In genomic region chr1:91913850-91914249, GRCm38 (mm10) we compare ENCODE assay signal across 9 mouse cellular contexts.
DNase-seq lines count a peak whose midpoint lies in the region; ATAC-seq and TF ChIP-seq lines count a peak whose summit lies in the region.
"Had no signal": no experiment of that assay in that cellular context is flagged by ENCODE, and none has a peak within 500 bp of the region (broad histone marks: within the 10 kb centered on the region; RNA-seq: fewer than 3 reads in every experiment).

No protein-coding gene starts in this region.

- no peaks in the 10 kb centered on the region for H3K79me2 ChIP-seq in CH12.LX (replicated peaks; ENCODE audit: control insufficient read depth, extremely low read depth, insufficient read depth, poor library complexity, severe bottlenecking)

- in situ Hi-C loops in CH12.LX (cut with MboI; ENCODE audit: low pct_ligation_motif_present, low pct_unique_long_range_greater_than_20kb, low sequenced_read_pairs): loop anchor here (10.0 kb wide), 1 partner anchor 691 kb away; the partner anchor contains the start of gene Olfr1410

- no peak overlapping the region for H3K4me3 ChIP-seq in intestine, postnatal 0 days (ENCODE audit: low read depth, low read length)
- no peak overlapping the region for H3K4me3 ChIP-seq in intestine, embryonic 15.5 days (replicated peaks)
- H3K4me3 ChIP-seq in CH12.LX (replicated peaks in 1 of 3; ENCODE audit: low read depth in 2 of 3, low read length in 2 of 3, poor library complexity in 1 of 3): no peak overlapping the region
- no peak overlapping the region for H3K4me3 ChIP-seq in embryonic fibroblast, embryonic 13.5 days (ENCODE audit: insufficient read depth, low read length)
- H3K4me3 ChIP-seq: erythroblast, embryonic 14.5 days had no signal

- no peak for TF ChIP-seq POLR2A in CH12.LX (IDR thresholded peaks at IDR 0.05; ENCODE audit: low read depth, low read length)
- TF ChIP-seq POLR2A in embryonic fibroblast, embryonic 13.5 days (IDR thresholded peaks at IDR 0.05; ENCODE audit: low read depth, low read length): no peak

- peak; percentile 48 for DNase-seq in CH12.LX (ENCODE audit: extremely low read depth)
- DNase-seq in adrenal gland, postnatal 10 days: peak; percentile 84
- DNase-seq in lung, adult 18-20 months: peak; percentile 27 to 42
- peak; percentile 51 for DNase-seq in splenic B cell, adult 2 months (ENCODE audit: low read depth, low spot score)
- DNase-seq in ovary, postnatal 36 days (ENCODE audit: low spot score): no peak

- dilution Hi-C loops in CH12.LX (cut with MboI; ENCODE audit: extremely low pct_ligation_motif_present, extremely low pct_unique_long_range_greater_than_20kb, low sequenced_read_pairs): no loop called here

- no peaks in the 10 kb centered on the region for H3K36me3 ChIP-seq in intestine, postnatal 0 days (ENCODE audit: control insufficient read depth, insufficient read depth)
- H3K36me3 ChIP-seq in intestine, embryonic 15.5 days: no peaks in the 10 kb centered on the region
- H3K36me3 ChIP-seq in CH12.LX (replicated peaks in 1 of 2; ENCODE audit: control insufficient read depth in 1 of 2, insufficient read depth in 1 of 2, low read length in 1 of 2): no peaks in the 10 kb centered on the region
- no peaks in the 10 kb centered on the region for H3K36me3 ChIP-seq in splenic B cell, adult 2 months (ENCODE audit: control insufficient read depth, insufficient read depth, low read length, poor library complexity, severe bottlenecking)

- H3K9me3 ChIP-seq in intestine, postnatal 0 days (ENCODE audit: control insufficient read depth): no peaks in the 10 kb centered on the region
- H3K9me3 ChIP-seq in intestine, embryonic 15.5 days: no peaks in the 10 kb centered on the region
- no peaks in the 10 kb centered on the region for H3K9me3 ChIP-seq in CH12.LX (replicated peaks; ENCODE audit: low read length)

- H3K27me3 ChIP-seq in intestine, postnatal 0 days (replicated peaks; ENCODE audit: control insufficient read depth, insufficient read depth, low read length): no peaks in the 10 kb centered on the region
- H3K27me3 ChIP-seq in intestine, embryonic 15.5 days (replicated peaks): no peaks in the 10 kb centered on the region
- H3K27me3 ChIP-seq in CH12.LX (replicated peaks): peaks cover 18% of the 10 kb centered on the region
- H3K27me3 ChIP-seq in splenic B cell, adult 2 months (ENCODE audit: control insufficient read depth, insufficient read depth, low read length, poor library complexity, severe bottlenecking): no peaks in the 10 kb centered on the region

- no peaks in the 10 kb centered on the region for H3K4me1 ChIP-seq in intestine, postnatal 0 days (replicated peaks; ENCODE audit: control insufficient read depth, insufficient read depth, low read length)
- H3K4me1 ChIP-seq in intestine, embryonic 15.5 days (replicated peaks): peaks cover 18% of the 10 kb centered on the region
- H3K4me1 ChIP-seq in CH12.LX (ENCODE audit: control insufficient read depth in 1 of 2, insufficient read depth in 2 of 2): peaks cover 0 to 2% of the 10 kb centered on the region in 2 experiments; a peak in 1 of 4 replicates
- peaks cover 2% of the 10 kb centered on the region; the same call in 1 of the 2 replicates for H3K4me1 ChIP-seq in embryonic fibroblast, embryonic 13.5 days (ENCODE audit: control insufficient read depth, insufficient read depth, low read length)

- TF ChIP-seq RAD21 in CH12.LX (IDR thresholded peaks at IDR 0.05; ENCODE audit: low read depth, low read length): peak; percentile 60

- H3K27ac ChIP-seq in intestine, postnatal 0 days (ENCODE audit: low read depth, low read length): no peak overlapping the region
- no peak overlapping the region for H3K27ac ChIP-seq in intestine, embryonic 15.5 days
- no peak overlapping the region for H3K27ac ChIP-seq in CH12.LX (ENCODE audit: insufficient read depth, low read depth)
- no peak overlapping the region for H3K27ac ChIP-seq in embryonic fibroblast, embryonic 13.5 days (ENCODE audit: insufficient read depth, low read length)

- TF ChIP-seq CTCF in intestine, postnatal 0 days (IDR thresholded peaks at IDR 0.05; ENCODE audit: low read depth): peak; percentile 79
- TF ChIP-seq CTCF in CH12.LX (conservative IDR thresholded peaks at IDR 0.05 in 1 of 2, IDR thresholded peaks at IDR 0.05 in 1 of 2; ENCODE audit: low read depth in 2 of 2, low read length in 2 of 2): peak; percentile 41 to 76
- peak; percentile 47; the same call in 1 of the 2 replicates for TF ChIP-seq CTCF in embryonic fibroblast, embryonic 13.5 days (IDR thresholded peaks at IDR 0.05; ENCODE audit: borderline replicate concordance, insufficient read depth, low read length)

- H3K9ac ChIP-seq in intestine, postnatal 0 days (ENCODE audit: low read depth, low read length): no peak overlapping the region
- no peak overlapping the region for H3K9ac ChIP-seq in intestine, embryonic 15.5 days
- H3K9ac ChIP-seq in CH12.LX (ENCODE audit: insufficient read depth, low read depth): no peak overlapping the region

- no peak for ATAC-seq in intestine, postnatal 0 days
- ATAC-seq in intestine, embryonic 15.5 days: no peak

- WGBS in intestine, postnatal 0 days: 59% methylated on average over 6 of the region's 6 CpGs
- 58% methylated on average over 6 of the region's 6 CpGs for WGBS in intestine, embryonic 15.5 days

- no peak overlapping the region for H3K4me2 ChIP-seq in intestine, postnatal 0 days (replicated peaks; ENCODE audit: low read depth)
- no peak overlapping the region for H3K4me2 ChIP-seq in intestine, embryonic 15.5 days (replicated peaks)
- H3K4me2 ChIP-seq in CH12.LX (ENCODE audit: insufficient read depth, low read depth, poor library complexity, severe bottlenecking): no peak overlapping the region

- TF ChIP-seq EP300 in CH12.LX (IDR thresholded peaks at IDR 0.05; ENCODE audit: low read length): no peak

TF ChIP-seq in CH12.LX, 34 proteins besides CTCF, POLR2A, EP300 and RAD21:
- TF ChIP-seq ZC3H11A (IDR thresholded peaks at IDR 0.05; ENCODE audit: low read depth, low read length) (no peak), UBTF (IDR thresholded peaks at IDR 0.05; ENCODE audit: low read depth, low read length) (no peak), SMC3 (IDR thresholded peaks at IDR 0.05; ENCODE audit: low read depth, low read length) (peak; percentile 69), PAX5 (IDR thresholded peaks at IDR 0.05; ENCODE audit: low read length) (no peak), IRF4 (IDR thresholded peaks at IDR 0.05; ENCODE audit: low read depth, low read length) (no peak)
TF ChIP-seq in CH12.LX: peak in this region for 1.
